Mouse (Mus musculus) kidney, postnatal 14 days (tissue): Measurements from ENCODE around the gene Xylb.
"Not testable (repeated sequence)": the region's sequence is repeated elsewhere in the genome, so short reads cannot be mapped to it uniquely, and the experiment has no call there.

Experiments used
- DNase-seq: peaks from one replicate; pipeline ENCODE4 v3.0.0; 2022; ENCODE audit warnings: mixed read lengths

The Xylb gene

DNA sequence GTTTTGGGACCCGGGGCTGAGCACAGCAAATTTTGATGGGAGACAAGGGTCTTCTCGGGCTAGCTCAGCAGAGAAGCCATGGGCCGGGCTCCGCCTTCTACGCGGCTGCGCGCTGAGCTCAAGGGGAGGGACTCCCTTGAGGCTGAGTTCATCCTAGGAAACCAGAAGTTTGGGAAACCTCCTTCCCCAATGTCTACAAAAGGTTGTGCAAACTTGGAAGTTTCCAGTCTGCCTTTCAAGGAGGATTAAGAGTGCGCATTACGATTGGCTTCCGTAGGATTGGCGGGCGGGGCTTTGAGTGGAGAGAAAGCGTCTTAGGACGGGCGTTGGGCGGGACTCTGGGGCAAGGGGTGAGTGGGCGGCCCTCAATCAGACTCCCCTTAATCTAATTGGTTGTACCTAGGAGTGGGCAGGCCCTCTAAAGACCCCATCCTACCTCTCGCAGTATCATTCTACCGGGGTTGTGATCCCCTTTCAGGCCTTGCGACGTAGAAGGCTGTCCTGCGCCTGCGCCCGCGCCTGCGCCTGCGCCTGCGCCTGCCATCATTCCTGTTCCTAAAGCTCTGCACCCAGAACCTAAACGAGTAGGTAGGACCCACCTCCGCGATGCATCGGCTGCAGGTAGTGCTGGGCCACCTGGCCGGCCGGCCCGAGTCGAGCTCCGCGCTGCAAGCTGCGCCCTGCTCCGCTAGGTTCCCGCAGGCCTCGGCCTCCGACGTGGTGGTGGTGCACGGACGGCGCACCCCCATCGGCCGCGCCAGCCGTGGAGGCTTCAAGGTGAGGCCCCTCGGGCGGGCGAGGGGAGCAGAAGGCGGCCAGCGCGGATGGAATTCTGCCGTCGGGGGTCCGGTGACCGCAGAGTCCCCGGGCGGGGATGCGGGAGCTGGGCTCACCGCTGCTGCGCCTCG lies 16.0 kb upstream of the Xylb start, which contains the start of gene Myd88:
Gene Myd88, minus strand, starts transcription at position 503 of the 908 bp plus-strand sequence.
- DNase-seq = peak; percentile 97

DNA sequence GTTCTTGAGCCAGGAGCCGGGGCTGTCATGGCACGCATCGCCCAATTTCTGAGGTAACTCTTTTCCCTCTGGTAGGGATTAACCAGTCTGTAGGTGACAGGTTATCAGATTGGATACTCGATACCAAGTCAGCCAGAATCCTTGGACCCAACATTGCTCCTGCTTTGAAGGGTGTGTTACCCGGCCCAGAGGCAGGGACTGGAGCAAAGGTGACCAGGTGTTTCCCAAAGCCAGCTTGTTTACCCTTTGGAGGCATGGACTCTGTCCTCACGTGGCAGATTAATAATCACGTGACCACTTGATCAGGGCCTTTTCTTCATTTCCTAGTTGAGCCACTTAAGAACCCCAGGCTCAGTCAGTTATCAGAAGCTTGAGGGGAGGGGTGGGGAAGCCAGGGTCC lies 14.5 kb upstream of the Xylb start:
- no peak for DNase-seq

- DNase-seq = no peak
These were observed 10.8 kb upstream of the Xylb start for GRCm38 (mm10) chr9:119346376-119346775.

DNA sequence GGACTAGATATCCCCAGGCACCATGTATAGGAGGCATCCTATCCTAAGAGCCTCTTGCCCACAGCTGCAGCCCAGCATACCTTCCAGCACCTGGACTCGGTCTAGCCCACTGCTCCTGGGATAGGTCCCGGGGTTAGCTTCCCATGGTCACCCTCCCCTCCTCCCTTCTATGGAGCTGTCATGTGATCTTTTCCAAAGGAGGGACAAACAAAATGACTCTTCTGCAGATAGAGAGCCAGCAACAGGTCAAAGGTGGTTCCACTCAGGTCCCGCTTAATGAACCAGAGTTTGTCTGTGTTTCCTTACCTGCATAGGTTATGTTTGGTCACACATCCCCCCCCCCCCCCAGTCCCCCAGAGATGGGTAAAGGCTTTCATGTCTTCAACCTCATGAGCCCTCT lies 6.7 kb upstream of the Xylb start:
- peak; percentile 32 for DNase-seq

DNA sequence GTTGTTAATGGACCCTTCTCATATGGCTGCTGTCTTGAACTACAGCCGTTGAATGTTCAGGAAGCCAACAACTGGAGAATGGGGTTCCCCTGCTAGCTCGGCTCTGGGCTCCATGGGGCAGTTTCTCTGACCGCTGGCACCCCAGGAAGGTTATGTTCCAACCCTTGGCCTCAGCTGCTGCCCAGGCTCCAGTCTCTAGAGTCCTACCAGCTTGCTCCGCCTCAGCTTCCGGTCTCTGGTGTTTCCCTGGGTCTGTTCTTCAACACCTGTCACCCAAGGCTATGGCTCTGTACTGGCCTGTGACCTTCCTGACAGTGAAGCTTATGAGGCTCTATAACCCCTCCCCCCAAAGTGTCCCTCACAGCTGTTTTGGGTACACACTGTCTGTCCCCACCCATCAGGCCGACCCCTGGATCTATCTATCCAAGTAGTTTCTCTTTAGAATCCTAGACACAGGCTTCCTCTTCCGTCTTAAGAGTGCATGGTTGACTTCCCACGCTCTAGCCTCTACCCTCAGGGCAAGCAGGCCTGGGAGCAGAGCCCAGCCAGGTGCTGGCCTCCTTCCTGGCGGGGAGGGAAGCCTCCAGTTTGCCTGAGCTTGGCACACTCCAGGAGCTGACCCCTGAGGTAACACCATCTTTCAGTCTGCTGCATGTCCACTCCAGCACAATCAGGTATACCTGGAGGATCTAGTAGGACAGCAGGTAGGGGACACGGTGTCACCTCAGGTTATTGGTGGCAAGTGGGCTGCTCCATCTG lies 6.1 kb upstream of the Xylb start:
- DNase-seq = peak; percentile 62

GRCm38 (mm10) chr9:119352060-119352459 lies 5.1 kb upstream of the Xylb start:
- DNase-seq = peak; percentile 87

DNA sequence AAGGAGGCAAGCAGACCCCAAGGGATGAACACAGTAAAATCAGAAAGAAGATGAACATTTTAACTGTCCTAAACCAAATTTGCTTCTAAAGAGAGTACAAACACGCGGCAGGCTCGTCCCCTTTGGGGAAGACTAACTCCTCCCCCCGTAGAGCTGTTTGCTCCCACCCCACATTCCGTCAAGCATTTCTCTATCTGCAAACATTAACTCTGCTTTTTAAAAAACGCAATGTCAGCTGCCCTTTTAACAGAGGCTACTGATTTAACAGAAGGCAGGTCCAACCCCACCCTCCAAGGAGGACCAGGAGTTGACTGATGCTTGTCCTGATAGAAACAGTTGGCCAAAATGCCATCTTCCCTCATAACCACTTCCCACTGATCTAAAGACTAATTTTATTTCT lies 3.3 kb upstream of the Xylb start:
- DNase-seq = peak; percentile 65

DNA sequence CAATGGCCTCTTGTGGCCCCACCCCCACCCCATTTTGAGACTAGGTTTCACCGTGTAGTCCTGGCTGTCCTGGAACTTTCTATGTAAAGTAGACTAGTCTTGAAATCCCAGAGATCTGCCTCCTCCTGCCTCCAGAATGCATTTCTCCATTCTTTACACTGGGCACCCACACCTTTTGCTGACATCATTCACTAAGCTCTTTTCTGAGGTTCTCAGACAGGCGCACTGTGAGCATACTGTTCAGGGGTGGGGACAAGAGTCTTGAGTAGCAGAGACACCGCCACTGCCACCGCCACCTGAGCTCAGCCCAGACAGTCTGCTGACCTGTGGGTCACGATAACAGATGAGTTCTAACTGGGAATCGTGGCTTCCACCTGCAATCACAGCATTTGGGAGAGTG lies 1.2 kb upstream of the Xylb start:
- no peak for DNase-seq

DNA sequence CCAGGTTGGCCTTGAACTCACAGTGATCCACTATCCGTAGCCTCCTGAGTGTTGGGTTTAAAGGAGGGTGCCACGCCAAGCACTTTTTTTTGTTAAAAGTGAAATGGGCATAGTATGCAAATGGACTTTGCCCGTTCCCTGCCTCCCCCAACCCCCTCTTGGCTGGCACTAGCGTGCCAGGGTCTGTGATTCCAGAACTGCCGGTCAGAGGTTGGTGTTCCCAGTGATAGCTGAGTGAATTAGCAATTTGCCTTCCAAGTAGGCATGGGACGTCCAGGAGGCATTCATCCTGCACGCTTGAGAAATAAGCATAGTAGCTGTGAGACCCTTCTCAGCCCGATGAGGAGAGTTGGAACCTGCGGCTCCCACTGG lies 863 bp downstream of the Xylb start:
- DNase-seq = peak; percentile 82

DNA sequence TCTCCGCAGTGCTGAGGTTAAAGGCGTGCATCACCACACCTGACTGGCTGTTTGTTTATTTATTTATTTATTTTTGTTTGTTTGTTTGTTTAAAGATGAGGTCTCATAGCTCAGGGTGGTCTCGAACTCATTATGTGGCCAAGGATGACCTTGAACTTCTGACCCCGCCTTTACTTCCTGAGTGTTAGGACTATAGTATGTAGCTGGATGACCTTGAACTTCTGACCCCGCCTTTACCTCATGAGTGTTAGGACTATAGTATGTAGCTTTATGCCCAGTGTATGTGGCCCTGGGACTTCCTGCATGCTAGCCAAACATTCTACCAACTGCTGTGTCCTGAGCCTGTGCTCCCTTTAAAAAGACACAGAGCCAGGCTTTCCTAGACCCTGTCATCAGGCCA lies 4.2 kb downstream of the Xylb start:
- DNase-seq = no peak

DNA sequence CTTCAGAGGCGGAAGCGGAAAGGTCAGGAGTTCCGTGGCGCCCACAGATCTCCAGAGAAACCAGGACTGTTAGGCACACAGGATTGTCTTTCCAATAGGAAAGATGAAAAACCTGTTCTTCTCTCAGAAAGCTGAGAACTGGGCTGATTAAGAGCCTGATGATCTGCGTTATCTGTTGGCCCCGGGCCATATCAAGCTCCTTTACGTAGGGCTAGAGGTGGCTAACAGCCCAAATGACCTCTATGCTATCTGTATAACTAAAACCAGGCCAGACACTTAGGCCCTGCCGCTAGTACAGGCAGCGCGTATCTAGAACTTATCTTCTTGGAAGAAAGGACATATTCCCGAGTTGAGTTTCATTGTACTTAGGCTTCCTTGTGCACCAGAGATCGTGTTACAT lies 6.0 kb downstream of the Xylb start:
- no peak for DNase-seq

- DNase-seq = peak; percentile 30
These were observed 8.1 kb downstream of the Xylb start, which contains the start of gene Slc22a14 for GRCm38 (mm10) chr9:119365284-119365683. Gene Slc22a14, minus strand, starts transcription at chr9:119365553.

GRCm38 (mm10) chr9:119368367-119368766 lies 11.2 kb downstream of the Xylb start:
- DNase-seq = peak; percentile 33

DNA sequence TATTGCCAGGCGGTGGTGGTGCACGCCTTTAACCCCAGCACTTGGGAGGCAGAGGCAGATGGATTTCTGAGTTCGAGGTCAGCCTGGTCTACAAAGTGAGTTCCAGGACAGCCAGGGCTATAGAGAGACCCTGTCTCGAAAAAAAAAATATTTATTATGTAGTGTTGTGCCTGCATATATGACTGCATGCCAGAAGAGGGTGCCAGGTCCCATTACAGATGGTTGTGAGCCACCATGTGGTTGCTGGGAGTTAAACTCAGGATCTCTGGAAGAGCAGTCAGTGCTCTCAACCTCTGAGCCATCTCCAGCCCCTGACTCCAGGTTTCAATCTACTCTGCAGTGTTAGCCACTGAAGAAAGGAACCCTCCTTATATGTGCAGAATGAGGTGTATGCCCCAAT lies 13.6 kb downstream of the Xylb start:
- DNase-seq = not testable (repeated sequence)

DNA sequence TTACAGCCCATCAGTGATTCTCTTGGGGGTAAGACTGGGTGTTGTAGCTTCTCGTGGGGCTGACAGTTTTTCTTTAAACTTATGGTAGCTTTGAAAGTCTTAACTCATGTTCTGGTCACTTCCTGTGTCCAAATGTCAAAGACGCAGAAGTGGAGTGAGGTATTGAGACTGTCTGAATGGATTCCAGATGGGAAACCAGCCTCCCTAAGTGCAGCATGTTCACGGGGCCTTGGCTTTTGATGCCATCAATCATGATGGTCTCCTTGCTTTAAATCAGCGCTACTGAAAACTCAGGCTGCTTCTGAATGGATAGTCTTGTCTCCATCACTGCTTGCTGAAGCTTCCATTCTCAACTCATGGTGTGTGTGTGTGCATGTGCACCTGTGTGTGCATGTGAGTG lies 14.1 kb downstream of the Xylb start:
- DNase-seq = no peak

GRCm38 (mm10) chr9:119375008-119375407 lies 17.8 kb downstream of the Xylb start:
- no peak for DNase-seq

DNA sequence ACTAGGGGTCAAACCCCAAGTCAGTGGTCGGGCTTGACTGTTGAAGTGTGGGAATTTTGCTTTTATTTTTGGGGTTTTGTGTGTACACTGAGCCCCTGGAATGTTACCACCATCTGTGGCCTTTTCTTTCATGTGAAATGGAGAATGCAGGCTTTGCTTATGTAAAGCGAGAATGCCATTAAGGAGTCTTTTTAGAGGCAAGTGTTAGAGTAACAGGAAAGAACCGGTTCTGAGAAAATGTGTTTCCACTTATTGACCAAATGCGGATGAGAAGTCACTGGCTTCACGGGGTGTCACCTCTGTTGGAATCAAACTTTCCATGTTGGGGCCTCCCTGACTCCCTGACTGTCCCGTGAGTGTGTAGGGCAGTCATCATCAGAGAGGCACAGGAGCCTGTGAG lies 18.4 kb downstream of the Xylb start:
- no peak for DNase-seq

- DNase-seq = no peak
These were observed 21.1 kb downstream of the Xylb start for GRCm38 (mm10) chr9:119378231-119378630.

DNA sequence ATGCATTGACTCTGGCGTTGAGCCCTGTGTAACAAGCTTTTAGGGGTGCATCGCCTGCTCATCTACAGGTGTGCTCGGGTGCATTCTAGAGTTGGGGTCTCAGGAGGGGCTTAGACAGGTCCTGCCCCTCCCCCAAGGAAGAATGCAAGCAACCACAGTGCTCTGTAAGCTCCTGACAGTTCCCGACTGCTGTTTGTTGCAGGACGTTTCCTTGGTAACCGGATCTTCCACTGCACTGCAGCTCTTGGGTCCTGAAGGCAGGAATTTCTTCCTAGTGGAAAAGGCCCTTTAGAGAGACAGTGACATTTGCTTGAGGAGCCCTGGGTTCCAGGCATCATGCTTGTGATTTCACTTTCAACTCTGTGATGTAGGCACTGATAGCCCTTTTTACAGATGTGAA lies 25.4 kb downstream of the Xylb start:
- DNase-seq = no peak

GRCm38 (mm10) chr9:119388956-119389355 lies 31.8 kb downstream of the Xylb start:
- peak; percentile 17 for DNase-seq

DNA sequence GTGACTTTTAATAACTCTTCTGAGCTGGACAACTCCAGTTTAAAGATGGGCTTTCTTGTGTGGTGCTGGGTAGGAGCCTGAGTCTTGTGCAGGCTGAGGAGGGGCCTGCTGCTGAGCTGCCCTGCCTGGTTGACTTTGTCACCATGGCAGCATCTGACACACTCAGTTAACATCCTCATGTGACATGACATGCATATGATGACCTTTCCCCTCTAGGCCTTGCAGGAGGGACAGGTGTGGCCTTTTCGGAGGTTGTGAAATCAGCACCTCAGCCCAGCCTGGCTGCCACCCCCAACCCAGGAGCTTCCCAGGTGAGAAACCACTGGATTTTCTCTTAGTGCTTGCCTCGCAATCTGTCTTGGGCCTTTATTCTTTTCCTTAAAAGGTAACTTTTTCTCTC lies 33.0 kb downstream of the Xylb start:
- DNase-seq = no peak

DNA sequence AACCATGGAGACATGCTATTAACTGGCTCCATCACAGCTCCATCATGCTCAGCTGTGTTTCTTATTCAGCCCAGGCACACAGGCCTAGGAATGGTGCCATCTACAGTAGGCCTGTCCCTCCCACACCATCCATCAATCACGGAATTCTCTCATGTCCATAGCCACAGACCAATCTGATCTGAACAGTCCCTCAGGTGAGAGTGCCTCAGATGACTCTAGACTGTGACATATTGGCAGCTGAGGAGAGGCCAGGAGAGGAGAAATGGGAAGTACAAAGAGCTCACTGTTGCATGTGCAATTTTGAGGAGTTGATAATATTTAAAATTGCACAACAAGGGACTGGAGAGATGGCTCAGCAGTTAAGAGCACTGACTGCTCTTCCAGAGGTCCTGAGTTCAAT lies 37.6 kb downstream of the Xylb start:
- DNase-seq = no peak

DNA sequence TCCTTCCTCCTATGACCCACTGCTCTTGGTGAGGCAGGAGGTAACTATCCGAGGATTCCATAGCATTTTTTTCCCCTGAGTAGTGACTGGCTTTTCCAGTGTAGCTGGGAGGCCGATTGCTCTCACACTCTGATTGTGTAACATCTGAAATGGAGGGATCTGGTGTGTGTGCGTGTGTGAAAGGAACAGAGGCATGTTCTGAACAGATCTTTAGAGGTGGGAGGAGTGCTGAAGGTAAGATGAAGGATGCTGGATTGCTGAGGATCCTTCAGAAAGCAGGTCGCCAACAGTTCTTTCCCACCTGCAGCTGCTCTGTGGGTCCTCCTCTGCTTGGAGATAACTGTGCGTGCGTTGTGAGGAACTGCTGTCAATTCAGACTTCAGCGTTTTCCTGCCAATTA lies 44.2 kb downstream of the Xylb start:
- no peak for DNase-seq

GRCm38 (mm10) chr9:119401801-119402214 lies 44.6 kb downstream of the Xylb start, which contains the start of gene Acvr2b:
Gene Acvr2b, plus strand, starts transcription at chr9:119402118.
- DNase-seq = peak; percentile 98
